Mouse (Mus musculus): ENCODE measurements around the gene Zbtb11.
"Not testable (repeated sequence)": the region's sequence is repeated elsewhere in the genome, so short reads cannot be mapped to it uniquely, and the experiment has no call there.

Gene Zbtb11

GRCm38 (mm10) chr16:55973431-55974255, at the start of gene Zbtb11:
Gene Zbtb11, plus strand, starts transcription at chr16:55973883.
- DNase-seq: peak; percentile 99

GRCm38 (mm10) chr16:55924010-55924409, 49.7 kb upstream of the Zbtb11 start:
- no peak for DNase-seq

- peak; percentile 29 for DNase-seq
These were observed 39.9 kb upstream of the Zbtb11 start for GRCm38 (mm10) chr16:55933681-55934343.

GRCm38 (mm10) chr16:55934453-55935037, 39.1 kb upstream of the Zbtb11 start, which contains the start of gene Cep97:
Gene Cep97, minus strand, starts transcription at chr16:55934855.
- peak; percentile 93 for DNase-seq

GRCm38 (mm10) chr16:55938761-55939160, 34.9 kb upstream of the Zbtb11 start:
- DNase-seq: no peak

- no peak for DNase-seq
These were observed 34.0 kb upstream of the Zbtb11 start for GRCm38 (mm10) chr16:55939703-55940102.

GRCm38 (mm10) chr16:55940781-55941180, 32.9 kb upstream of the Zbtb11 start:
- no peak for DNase-seq

GRCm38 (mm10) chr16:55947266-55947665, 26.4 kb upstream of the Zbtb11 start:
- DNase-seq: no peak

GRCm38 (mm10) chr16:55947876-55948410, 25.7 kb upstream of the Zbtb11 start:
- DNase-seq: not testable (repeated sequence)

- DNase-seq: no peak
These were observed 24.7 kb upstream of the Zbtb11 start for GRCm38 (mm10) chr16:55948963-55949362.

- DNase-seq: no peak
These were observed 23.2 kb upstream of the Zbtb11 start for GRCm38 (mm10) chr16:55950462-55950861.

- peak; percentile 42 for DNase-seq
These were observed 22.6 kb upstream of the Zbtb11 start for GRCm38 (mm10) chr16:55950946-55951678.

- DNase-seq: no peak
These were observed 21.9 kb upstream of the Zbtb11 start for GRCm38 (mm10) chr16:55951679-55952327.

GRCm38 (mm10) chr16:55952771-55953170, 20.9 kb upstream of the Zbtb11 start:
- DNase-seq: no peak

GRCm38 (mm10) chr16:55954196-55954595, 19.5 kb upstream of the Zbtb11 start:
- DNase-seq: not testable (repeated sequence)

- DNase-seq: not testable (repeated sequence)
These were observed 10.6 kb upstream of the Zbtb11 start for GRCm38 (mm10) chr16:55963068-55963467.

- DNase-seq: no peak
These were observed 9.3 kb upstream of the Zbtb11 start for GRCm38 (mm10) chr16:55964126-55964949.

GRCm38 (mm10) chr16:55966212-55966871, 7.3 kb upstream of the Zbtb11 start, which contains the start of gene Rpl24:
Gene Rpl24, plus strand, starts transcription at chr16:55966275.
- peak; percentile 96 for DNase-seq

- DNase-seq: no peak
These were observed 6.5 kb upstream of the Zbtb11 start for GRCm38 (mm10) chr16:55967221-55967620.

GRCm38 (mm10) chr16:55969147-55969546, 4.5 kb upstream of the Zbtb11 start:
- DNase-seq: no peak

GRCm38 (mm10) chr16:55970416-55970815, 3.3 kb upstream of the Zbtb11 start:
- DNase-seq: no peak
